Mouse (Mus musculus) spleen, postnatal 36 days (tissue): ENCODE data around the gene Sspn.

ENCODE experiments used
- DNase-seq, 2 experiments: peaks; one replicate each; pipeline ENCODE4 v3.0.0; 2022; ENCODE audit warnings: low spot score in 2 of 2, mixed read lengths in 1 of 2

Gene Sspn

DNA sequence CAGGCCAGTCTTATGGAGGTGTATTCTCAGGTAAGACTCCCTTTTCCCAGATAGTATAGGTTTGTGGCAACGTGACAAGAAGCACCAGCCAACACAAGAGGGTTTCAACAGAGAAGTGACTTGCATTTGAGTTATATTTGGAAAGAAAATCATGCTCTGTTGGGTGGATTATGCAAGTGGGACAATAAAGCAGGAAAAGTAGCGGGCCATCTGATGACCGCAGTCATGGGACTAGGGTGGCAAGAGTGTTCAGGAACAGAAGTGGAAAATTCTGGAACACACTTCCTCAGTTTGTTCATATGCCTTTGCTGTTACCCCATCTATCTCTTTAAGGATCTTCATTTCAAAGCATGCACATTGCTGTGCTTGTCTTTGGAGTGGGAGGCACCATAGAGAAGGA lies 82.9 kb downstream of the Sspn start:
- DNase-seq = no peak
